Mouse (Mus musculus) cerebral cortex, adult 2 months (tissue): ENCODE measurements around the gene Stum.

Source experiments
- whole genome bisulfite sequencing: fragments of 180-500 bp; shearing (Covaris S2); methylation state at CpG from one replicate; pipeline ENCODE4 v1.1.7; 2018; 5-methylcytosine and 5-hydroxymethylcytosine counted together

Stum gene

DNA sequence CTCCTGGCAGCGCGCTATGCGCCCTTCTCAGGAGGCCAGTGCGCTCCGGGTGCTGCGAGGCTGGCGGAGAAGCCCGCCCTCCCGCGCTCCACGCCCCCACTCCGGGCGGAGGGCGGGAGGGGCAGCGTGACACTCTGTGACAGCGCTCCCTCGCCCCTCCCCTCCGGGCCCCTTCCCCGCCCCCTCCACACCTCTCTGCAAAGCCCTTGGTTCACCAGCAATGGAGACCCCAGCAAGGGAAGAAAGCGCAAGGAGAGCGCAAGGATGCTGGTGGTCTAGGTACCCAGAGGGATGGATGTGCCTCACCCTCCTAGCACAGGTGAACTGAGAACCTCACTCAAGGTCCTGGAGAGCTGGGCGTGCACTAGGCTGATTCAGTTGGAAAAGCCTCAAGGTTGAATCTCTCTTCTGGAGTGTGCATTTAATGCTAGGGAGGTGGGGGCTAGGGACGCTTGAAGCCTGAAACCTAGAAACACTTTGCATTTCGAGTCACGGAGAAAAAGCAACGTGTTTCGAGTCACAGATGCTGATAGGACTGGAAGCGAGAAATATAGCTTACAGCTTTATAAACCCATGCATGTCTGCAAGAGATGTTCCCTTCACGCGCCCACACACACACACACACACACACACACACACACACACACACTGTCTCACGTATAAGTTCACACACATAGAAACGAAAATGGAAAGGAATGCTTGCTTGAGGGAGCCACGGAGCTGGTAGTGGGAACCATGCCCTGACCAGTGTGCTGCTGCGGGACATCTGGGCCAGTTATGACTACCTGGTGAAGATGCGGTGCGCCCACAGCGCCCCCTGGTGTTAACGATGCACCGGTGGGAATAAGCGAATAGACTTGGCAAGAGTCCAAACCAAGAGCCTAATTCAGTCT is at the start of gene Stum:
Gene Stum, minus strand, starts transcription at position 106 of the 893 bp plus-strand sequence.
- WGBS: 2% methylated on average over 39 of the region's 40 CpGs

- WGBS: 95% methylated on average over 11 of the region's 11 CpGs
These were observed 49.4 kb upstream of the Stum start for GRCm38 (mm10) chr1:180532671-180533070.

DNA sequence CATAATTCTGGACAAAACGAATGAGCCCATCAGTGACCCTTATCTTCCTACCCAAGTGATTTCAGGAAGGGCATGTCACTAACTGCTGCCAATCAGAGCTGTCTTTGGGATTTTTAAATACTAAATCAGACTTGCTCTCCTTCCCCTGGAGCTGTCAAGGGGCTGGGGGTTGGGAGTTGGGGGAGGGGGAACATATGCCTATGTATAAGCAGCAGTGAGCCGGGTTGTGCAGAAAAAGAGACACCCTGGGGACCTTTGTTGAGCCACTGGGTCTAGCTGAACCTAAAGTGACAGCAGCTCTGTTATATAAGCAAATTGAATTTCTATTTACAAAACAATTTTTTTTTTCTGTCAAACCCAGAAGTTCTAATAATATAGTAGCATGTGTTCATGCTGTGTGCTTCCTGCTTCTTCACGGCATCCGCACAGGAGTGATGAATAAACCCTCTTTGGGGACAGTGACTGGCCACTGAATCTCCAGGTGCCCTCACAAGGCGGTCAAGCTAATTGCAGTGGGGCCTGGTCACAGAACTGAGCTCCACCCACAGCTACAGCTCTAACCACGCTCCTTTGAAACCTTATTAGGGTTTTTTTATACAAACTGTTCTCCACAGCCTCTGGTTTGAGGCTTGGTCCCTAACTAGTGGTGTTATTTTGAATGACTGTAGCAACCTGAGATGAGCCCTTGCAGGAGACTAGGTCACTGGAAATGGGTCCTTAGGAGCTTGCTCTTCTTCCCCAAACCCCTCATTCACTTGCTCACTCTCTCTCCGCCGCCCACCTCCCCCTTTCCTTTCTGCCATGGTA is 47.4 kb upstream of the Stum start:
- 72% methylated on average over 8 of the region's 8 CpGs for WGBS

GRCm38 (mm10) chr1:180529847-180530246 is 46.5 kb upstream of the Stum start:
- 97% methylated on average over 7 of the region's 7 CpGs for WGBS

- 67% methylated on average over 1 of the region's 1 CpGs for WGBS
These were observed 42.0 kb upstream of the Stum start for GRCm38 (mm10) chr1:180525301-180525700.

DNA sequence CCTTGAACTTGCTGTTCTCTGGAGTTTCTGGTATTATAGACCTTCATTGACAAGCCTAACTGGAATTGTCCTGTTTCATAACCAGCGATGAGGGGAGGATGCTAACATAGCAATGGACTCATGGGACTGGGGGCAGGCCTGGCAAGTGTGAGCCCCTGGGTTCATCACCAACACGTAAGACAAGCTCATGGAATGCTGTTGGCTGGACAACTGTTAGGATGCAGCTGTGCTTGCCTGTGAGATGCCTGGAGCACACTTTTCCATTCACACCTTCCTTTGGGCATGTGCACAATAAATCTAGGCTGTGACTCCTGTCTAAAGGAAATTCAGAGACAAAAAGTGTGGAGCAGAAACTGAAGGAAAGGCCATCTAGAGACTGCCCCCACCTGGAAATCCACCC is 40.0 kb upstream of the Stum start:
- WGBS: 91% methylated on average over 2 of the region's 2 CpGs

DNA sequence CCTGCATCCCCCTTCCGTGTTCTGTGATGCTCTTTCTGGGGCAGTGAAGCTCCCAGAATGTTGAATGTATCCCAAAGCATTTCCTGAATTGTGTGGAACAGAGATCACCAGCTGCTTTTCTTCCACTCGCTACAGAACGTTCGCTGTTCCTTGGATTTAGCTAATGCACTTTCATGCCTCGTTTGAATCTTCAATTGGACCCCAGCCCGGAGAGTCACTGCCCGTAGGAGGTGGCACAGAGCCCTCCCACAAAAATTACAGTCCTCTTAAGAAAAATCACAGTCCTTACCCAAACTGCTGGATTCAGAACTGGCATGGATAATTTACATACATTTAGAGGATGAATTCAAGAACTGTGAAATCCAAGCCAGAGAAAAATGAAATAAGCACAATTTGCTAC is 36.9 kb upstream of the Stum start:
- 21% methylated on average over 7 of the region's 7 CpGs for WGBS

DNA sequence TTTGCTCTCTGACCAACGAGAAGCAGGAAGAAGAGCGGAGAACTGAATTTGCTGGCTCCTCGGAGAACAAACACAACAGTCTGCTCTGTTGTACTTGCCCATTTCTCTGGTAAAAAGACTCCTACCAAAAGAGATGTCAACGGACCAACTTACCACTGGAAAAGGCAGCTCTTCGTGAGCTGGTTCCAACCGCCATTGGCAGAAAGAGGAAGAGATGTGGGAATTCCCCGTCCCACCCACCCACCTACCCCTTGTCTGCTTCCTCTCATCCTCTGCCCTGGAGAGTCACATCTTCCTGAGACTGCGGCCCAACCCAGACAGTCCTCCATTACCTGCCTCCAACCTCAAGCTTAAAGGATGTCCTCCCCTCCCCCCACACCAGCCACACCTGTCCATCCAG is 36.2 kb upstream of the Stum start:
- 73% methylated on average over 8 of the region's 8 CpGs for WGBS

GRCm38 (mm10) chr1:180518899-180519298 is 35.6 kb upstream of the Stum start:
- WGBS: 93% methylated on average over 7 of the region's 7 CpGs

- WGBS: 64% methylated on average over 8 of the region's 8 CpGs
These were observed 35.1 kb upstream of the Stum start for GRCm38 (mm10) chr1:180518412-180518811.

GRCm38 (mm10) chr1:180517390-180518054 is 34.2 kb upstream of the Stum start:
- WGBS: 46% methylated on average over 10 of the region's 10 CpGs

DNA sequence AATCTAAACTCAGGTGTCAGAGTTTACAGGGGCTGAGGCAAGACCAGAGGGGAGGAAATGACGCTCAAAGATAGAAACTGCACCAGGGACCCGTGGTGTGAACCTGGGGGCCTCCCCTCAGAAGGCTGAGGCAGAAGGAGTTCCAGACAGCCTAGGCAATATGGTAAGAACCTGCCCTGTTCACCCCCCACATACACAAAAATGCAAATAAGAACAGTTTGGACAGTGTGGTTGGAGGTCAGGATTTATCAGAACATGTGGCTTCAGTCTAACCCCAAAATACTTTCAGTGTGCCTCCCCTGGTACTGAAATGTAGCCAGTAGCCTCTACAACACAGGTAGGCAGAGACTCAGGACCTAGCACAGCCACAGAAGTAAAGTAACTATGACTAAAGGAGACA is 30.8 kb upstream of the Stum start:
- 86% methylated on average over 2 of the region's 2 CpGs for WGBS

- WGBS: 56% methylated on average over 4 of the region's 4 CpGs
These were observed 27.6 kb upstream of the Stum start for GRCm38 (mm10) chr1:180510879-180511278.

GRCm38 (mm10) chr1:180510442-180510841 is 27.1 kb upstream of the Stum start:
- WGBS: 47% methylated on average over 15 of the region's 15 CpGs

DNA sequence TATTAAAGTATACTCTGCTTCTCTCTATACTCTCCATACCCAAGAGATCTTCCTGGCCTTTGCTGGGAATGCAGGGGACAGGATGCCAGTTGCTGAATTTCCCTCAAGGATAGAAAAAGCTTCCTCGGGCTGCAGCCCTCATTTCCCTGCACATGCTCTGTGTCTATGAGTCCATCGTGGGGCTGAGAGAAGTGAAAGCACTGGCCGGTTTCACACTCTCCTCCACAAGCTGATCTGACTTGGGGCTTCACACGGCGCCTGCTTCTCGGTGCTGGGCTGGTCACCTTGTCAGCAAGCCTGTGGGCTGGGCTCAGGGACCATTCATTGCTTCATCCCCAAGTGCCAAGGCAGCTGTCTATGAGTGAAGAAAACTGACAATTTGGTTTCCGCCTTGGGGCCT is 25.4 kb upstream of the Stum start:
- WGBS: 70% methylated on average over 7 of the region's 7 CpGs

DNA sequence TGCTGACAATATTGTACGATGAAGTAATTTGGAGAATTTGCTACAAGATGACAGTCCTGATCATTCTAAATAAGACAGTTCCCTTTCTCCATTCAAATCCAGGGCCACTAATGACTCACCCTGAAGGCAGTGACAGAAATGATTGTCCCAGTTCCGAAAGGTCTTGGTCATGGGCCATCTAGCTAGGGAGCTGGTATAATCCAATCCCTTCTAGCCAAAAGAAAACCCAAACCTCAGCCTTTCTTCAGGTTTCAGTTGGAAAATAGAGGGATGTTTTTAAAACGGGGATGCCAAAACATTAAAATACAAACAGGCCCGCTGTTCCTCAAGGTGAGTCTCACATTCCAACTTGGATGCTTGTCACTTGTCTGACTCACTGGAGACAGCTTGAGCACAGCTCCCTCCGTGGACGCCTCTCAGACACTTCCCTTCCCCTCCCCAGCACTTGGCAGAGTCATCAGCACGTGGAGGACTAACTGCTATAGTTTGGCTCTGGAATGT is 24.0 kb upstream of the Stum start:
- WGBS: 30% methylated on average over 7 of the region's 7 CpGs

DNA sequence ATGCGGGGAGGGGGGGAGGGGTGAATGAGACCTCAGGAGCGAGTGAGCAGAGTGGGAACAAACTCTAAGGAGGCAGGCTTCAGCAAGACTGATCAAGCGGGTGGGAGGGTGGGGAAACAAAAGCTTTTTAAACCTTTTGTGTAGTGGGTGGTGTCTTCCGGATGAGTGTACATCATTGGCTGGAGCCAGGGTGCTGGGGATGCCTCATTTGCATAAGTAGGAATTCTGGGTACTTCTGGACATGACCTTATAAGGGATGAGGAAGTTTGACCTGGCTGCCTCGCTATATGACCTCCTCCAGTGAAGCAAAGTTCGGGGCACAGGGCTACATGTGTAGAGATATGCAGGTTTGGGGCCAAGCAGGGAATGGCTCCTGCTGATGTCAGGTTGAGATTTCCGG is 23.0 kb upstream of the Stum start:
- 89% methylated on average over 7 of the region's 7 CpGs for WGBS

GRCm38 (mm10) chr1:180504899-180505298 is 21.6 kb upstream of the Stum start:
- WGBS: 76% methylated on average over 5 of the region's 5 CpGs

- WGBS: 68% methylated on average over 5 of the region's 5 CpGs
These were observed 20.2 kb upstream of the Stum start for GRCm38 (mm10) chr1:180503484-180503883.

- 83% methylated on average over 4 of the region's 4 CpGs for WGBS
These were observed 19.3 kb upstream of the Stum start for GRCm38 (mm10) chr1:180502566-180502965.

DNA sequence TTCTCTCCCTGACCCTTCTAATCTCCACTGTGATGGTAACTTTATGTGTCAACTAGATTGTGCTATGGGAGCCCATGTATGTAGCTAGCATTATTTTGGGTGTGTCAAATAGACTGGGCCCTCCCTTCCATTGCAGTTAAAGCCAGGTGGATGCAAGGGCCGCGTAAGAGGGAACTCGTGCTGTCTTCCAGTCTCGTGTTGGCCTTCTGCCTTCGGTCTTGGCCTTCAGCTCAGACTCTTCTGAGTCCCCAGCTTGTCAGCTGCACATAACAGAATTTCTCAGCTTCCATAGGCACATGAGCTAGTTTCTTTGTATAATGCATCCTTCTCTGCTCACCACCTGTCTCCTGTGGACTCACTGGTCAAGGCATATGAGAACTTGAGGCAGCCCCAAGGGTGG is 17.3 kb upstream of the Stum start:
- WGBS: 89% methylated on average over 5 of the region's 5 CpGs

DNA sequence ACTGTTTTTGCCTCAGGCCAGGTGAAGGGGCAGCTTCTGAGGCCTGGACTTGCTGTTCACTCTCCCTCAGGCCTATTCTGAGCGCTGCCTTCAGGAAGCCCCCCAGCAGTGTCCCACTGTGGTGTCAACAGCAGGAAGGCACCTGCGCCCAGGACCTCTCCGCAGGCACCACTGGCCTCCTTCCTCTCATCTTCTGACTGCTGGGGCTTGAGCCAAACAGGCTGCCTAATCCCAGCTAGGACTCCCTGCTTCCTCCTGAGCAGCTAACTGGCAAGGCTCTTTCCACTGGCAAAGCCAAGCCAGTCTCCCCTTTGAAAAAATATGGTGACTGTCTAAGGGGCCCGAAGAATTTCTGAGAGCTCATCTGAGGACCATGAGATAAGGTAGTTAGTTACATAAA is 16.9 kb upstream of the Stum start:
- 67% methylated on average over 4 of the region's 4 CpGs for WGBS
